Mouse (Mus musculus) brain, embryonic 18.5 days (tissue): Measurements from ENCODE around the gene Gm4567.
"Not testable (repeated sequence)": the region's sequence is repeated elsewhere in the genome, so short reads cannot be mapped to it uniquely, and the experiment has no call there.

Experiments used
- DNase-seq: peaks from one replicate; pipeline ENCODE4 v3.0.0-alpha.2; 2012; ENCODE audit warnings: low read depth, low spot score

Gm4567 gene

GRCm38 (mm10) chr7:22719610-22720009 lies at the start of gene Gm4567:
Gm4567 (minus strand) TSS chr7:22719710.
- DNase-seq: not testable (repeated sequence)

- not testable (repeated sequence) for DNase-seq
Observed at GRCm38 (mm10) chr7:22761397-22761796, 41.9 kb upstream of the Gm4567 start, which contains the start of gene Vmn1r157. Vmn1r157 (plus strand) TSS chr7:22761697.

- not testable (repeated sequence) for DNase-seq
Observed at GRCm38 (mm10) chr7:22692217-22692616, 27.3 kb downstream of the Gm4567 start, which contains the start of gene Gm8693. Gm8693 (minus strand) TSS chr7:22692317.
